Mouse (Mus musculus): ENCODE data around the gene Gm6096.
"Not testable (repeated sequence)": the region's sequence is repeated elsewhere in the genome, so short reads cannot be mapped to it uniquely, and the experiment has no call there.

Gene Gm6096

DNA sequence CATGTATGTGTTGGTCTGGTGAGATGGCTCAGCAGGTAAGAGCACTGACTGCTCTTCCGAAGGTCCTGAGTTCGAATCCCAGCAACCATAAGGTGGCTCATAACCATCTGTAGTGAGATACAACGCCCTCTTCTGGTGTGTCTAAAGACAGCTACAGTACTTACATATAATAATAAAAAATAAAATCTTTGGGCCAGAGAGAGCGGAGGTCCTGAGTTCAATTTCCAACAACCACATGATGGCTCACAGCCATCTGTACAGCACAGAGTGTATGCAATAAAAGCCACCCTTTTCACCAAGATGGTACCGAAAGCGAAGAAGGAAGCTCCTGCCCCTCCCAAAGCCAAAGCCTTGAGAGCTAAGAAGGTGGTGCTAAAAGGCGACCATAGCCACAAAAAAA lies at the start of gene Gm6096:
Gene Gm6096, plus strand, starts transcription at position 301 of the 400 bp plus-strand sequence.
- DNase-seq (ENCODE audit: low spot score) = no peak

GRCm38 (mm10) chr7:34202147-34202546 lies 48.7 kb upstream of the Gm6096 start:
- not testable (repeated sequence) for DNase-seq (ENCODE audit: low spot score)

- no peak for DNase-seq (ENCODE audit: low spot score)
Observed at GRCm38 (mm10) chr7:34206331-34206730, 44.5 kb upstream of the Gm6096 start.

DNA sequence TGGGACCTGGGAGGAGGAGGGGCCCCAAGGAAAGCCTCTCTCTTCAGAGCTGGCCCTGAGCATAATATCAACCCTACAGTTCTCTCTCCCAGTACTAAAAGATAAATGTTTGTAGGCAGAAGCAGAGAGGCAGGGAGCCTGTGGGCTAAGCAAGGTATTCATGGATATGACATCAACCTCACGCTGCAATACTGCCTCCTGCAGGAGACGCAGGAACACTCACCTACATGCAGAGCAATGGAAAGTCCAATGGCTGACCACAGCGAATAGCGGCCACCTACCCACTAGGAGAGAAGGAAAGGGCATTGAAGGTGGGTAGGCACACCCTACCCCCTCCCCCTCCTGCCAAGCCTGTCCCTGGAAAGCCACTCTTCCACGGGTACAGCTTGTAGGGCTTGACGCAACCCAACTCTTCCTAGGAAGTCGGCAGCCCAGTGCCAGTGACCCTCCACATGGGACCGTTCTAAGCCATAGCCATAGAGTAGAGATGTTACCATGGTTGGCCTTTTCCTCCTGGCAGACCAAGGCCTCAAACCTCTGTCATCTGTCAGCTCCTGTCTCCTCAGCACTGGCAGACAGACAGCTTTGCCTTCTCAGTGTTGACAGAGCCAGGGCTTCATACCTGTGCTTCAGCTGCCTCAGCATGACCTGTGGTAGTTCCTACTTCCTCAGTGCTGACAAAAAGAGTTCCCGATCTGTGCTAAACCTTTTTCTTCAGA lies 42.7 kb upstream of the Gm6096 start:
- no peak for DNase-seq (ENCODE audit: low spot score)

- DNase-seq (ENCODE audit: low spot score) = no peak
Observed at GRCm38 (mm10) chr7:34213281-34213680, 37.6 kb upstream of the Gm6096 start.

- DNase-seq (ENCODE audit: low spot score) = no peak
Observed at GRCm38 (mm10) chr7:34214644-34215043, 36.2 kb upstream of the Gm6096 start.

DNA sequence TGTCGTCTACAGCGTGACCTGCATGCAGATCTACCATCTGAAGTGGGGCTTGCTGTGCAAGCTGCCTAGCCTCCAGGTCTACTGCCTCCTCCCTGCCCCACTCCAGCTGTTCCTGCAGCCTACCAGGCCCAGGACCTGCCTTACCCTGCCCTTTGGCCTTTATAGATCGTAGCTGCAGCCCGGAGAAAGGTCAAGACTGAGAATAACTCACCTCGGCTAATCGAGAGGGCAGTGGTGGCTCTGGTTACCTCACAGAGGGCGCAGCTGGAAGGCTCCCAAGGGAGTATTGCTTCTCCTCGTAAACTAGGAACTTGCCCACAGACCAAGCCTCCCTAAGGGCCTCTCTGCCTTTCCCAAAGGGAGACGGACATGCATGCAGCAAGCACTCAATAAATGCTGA lies 35.4 kb upstream of the Gm6096 start:
- no peak for DNase-seq (ENCODE audit: low spot score)

DNA sequence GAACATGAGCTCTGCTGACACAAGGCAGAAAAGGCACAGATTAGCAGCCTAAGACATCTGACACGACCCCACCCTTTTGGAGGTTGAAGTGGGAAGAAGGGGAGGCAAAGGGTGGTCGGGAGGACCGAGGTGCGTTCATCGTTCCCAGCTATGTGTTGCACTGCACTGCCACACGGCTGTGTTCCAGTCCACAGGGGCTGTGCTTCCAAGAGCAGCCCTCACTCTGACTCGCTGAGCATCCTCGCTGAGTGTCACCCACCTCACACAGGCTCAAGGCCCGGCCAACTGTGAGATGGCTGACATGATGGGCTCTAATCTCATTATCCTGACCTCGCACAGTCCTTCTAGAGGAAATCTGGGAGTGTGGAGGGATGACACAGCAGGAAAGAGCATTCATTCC lies 34.4 kb upstream of the Gm6096 start:
- no peak for DNase-seq (ENCODE audit: low spot score)

- DNase-seq (ENCODE audit: low spot score) = no peak
Observed at GRCm38 (mm10) chr7:34218496-34218895, 32.3 kb upstream of the Gm6096 start.

DNA sequence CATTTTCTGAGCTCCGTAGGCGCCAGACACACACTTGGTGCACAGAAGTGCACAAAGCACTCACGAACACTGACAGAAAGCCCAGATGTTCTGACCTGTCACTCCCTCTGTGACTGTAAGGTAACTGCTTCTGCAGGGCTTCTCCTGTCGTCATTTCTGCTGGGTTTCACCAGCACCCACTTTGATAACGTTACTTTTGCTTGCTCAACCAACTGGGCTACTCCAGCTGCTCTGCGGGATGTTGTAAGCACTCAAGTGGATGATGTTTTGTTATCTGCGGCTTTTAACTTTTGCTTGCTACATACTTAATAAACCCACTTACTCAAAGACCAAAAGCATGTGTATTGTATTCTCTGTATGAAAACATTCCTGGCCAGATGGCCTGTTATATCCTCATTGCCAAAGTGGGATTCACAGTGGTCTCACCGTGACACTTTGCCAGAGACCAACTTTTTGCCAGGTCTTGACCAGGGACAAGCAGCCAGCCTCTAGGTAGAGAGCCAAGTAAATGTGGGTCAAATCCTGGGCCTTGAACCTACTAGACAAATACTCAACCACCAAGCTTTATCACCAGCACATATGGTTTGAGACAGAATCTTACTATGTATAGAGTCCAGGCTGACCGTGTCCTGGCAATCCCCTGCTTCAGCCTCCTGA lies 29.1 kb upstream of the Gm6096 start:
- no peak for DNase-seq (ENCODE audit: low spot score)

GRCm38 (mm10) chr7:34222340-34222739 lies 28.5 kb upstream of the Gm6096 start:
- no peak for DNase-seq (ENCODE audit: low spot score)

- DNase-seq (ENCODE audit: low spot score) = no peak
Observed at GRCm38 (mm10) chr7:34224308-34224707, 26.5 kb upstream of the Gm6096 start.

DNA sequence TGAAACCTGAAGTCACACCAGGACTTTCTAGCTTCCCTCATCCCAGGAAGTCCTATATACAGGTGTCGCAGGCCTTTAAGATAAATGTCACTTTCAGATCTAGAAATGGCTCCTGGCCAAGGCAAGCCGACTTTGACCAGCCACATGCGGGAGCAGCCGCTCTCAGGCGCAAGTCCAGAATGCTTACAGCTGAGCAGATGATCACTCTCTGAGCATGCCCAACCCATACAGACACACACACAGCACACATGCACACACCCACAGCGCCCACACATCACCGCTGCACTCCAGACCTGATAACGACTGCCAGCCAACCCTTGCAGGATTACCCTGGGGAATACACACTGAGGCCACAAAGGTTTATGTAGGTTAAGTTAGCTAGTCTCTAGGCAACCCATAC lies 24.8 kb upstream of the Gm6096 start:
- DNase-seq (ENCODE audit: low spot score) = no peak

DNA sequence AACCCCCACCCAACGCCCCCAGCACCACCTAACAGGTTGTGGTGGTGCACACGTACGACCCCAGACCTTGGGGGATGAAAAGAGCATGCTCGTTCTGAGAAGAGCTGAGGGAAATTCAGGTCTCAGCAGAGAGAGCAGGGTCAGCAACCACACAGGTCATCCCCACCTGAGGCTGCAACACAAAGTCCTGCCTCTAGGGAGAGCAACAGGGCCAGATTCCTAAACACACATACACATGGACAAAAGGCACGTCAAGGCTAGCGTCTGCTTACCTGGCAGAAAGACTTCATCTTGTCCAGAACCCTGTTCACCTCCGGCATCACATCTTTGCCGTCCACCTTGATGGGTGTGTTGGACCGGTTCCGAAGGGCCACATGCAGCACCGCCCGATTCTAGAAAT lies 24.0 kb upstream of the Gm6096 start:
- DNase-seq (ENCODE audit: low spot score) = no peak

DNA sequence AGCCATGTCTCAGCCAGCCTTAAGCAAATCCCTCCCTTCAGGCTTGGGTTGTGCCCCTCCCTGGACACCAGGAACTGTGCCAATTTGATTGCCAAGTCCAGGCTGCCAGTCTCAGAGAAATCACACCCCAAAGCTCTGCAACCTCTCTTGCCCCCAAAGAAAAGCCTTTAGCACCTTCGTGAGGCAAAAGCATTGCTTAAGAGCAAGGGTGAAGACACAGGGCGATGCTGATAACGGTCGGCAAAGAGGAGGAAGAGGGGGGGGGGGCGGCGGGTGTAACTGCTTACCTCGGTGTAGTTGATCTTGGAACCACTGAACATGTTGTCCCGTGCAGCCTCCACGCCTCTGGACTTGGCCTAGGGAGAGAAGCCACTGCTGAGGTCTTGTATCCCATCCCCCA lies 22.2 kb upstream of the Gm6096 start:
- no peak for DNase-seq (ENCODE audit: low spot score)

DNA sequence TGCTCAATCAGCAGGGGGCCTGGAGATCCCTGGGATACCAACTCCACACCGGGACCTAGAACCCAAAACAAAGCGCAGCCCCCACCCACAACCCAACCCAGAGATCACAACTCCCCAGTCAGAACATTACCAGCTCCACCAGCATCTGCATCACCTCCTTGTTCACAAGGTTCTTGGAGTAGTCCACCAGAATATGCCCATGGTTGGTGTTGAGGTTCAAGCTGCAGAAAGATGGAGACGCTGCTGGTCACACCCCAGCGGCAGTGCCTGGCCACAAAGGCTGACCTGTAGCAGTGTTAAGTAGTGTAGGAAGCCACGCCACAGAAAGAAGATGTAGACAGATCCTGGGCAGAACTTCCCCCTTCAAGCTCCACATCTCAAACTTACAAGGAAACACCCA lies 21.7 kb upstream of the Gm6096 start:
- DNase-seq (ENCODE audit: low spot score) = no peak

GRCm38 (mm10) chr7:34229691-34230111 lies 21.1 kb upstream of the Gm6096 start:
- no peak for DNase-seq (ENCODE audit: low spot score)

DNA sequence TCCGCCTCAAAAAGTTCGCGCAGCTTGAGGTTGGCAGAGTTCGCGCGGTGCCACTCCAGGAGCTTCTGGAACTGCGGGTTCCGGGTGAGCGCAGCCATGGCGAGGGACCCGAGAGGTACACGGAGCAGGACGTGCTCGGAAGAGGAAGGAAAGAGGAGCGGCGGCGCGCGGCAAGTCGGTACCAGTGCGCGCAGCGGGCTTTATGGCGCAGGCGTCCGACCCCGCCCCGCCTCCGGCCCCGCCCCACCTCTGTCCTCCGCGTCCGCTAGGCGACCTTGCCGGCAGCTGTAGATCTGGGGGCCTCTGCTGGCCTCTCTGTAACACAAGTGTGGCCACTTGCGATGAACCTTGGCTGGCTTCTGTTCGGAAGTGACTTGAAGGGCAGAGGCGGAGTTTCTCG lies 20.7 kb upstream of the Gm6096 start, which contains the start of gene Gpi1:
Gene Gpi1, minus strand, starts transcription at position 221 of the 400 bp plus-strand sequence.
- DNase-seq (ENCODE audit: low spot score) = no peak

- no peak for DNase-seq (ENCODE audit: low spot score)
Observed at GRCm38 (mm10) chr7:34232785-34233725, 17.8 kb upstream of the Gm6096 start.

- peak; percentile 99 for DNase-seq (ENCODE audit: low spot score)
Observed at GRCm38 (mm10) chr7:34233909-34234609, 16.8 kb upstream of the Gm6096 start.

GRCm38 (mm10) chr7:34234610-34235561 lies 16.0 kb upstream of the Gm6096 start:
- DNase-seq (ENCODE audit: low spot score) = no peak
